Mouse (Mus musculus) cerebellum, postnatal 25 days (tissue): ENCODE measurements around the gene 1110008P14Rik.
A peak's percentile ranks its signal among the peaks of the same experiment; 100 is the strongest.

ENCODE experiments used
- DNase-seq, 2 experiments: peaks; one replicate each; pipeline ENCODE4 v3.0.0; 2021; ENCODE audit warnings: mixed read lengths in 2 of 2

1110008P14Rik gene

GRCm38 (mm10) chr2:32381775-32382223 lies at the start of gene 1110008P14Rik:
Gene 1110008P14Rik (minus strand): TSS chr2:32381938.
- DNase-seq, result peak; percentile 95 to 99

GRCm38 (mm10) chr2:32430701-32431676 lies 49.3 kb upstream of the 1110008P14Rik start:
- peak; percentile 92 to 93 for DNase-seq

- DNase-seq, result no peak
Observed at GRCm38 (mm10) chr2:32429215-32429891, 47.6 kb upstream of the 1110008P14Rik start.

- DNase-seq, result no peak
Observed at GRCm38 (mm10) chr2:32428262-32428722, 46.6 kb upstream of the 1110008P14Rik start.

- DNase-seq, result no peak
Observed at GRCm38 (mm10) chr2:32427720-32428119, 46.0 kb upstream of the 1110008P14Rik start.

GRCm38 (mm10) chr2:32426141-32426540 lies 44.4 kb upstream of the 1110008P14Rik start:
- no peak for DNase-seq

GRCm38 (mm10) chr2:32425568-32425967 lies 43.8 kb upstream of the 1110008P14Rik start:
- DNase-seq, result no peak

GRCm38 (mm10) chr2:32424796-32425195 lies 43.1 kb upstream of the 1110008P14Rik start:
- no peak for DNase-seq

GRCm38 (mm10) chr2:32423481-32424331 lies 42.0 kb upstream of the 1110008P14Rik start:
- peak; percentile 55 to 57 for DNase-seq

GRCm38 (mm10) chr2:32421851-32422251 lies 40.1 kb upstream of the 1110008P14Rik start:
- DNase-seq, result no peak

GRCm38 (mm10) chr2:32420647-32421046 lies 38.9 kb upstream of the 1110008P14Rik start:
- no peak for DNase-seq

GRCm38 (mm10) chr2:32420066-32420608 lies 38.4 kb upstream of the 1110008P14Rik start:
- no peak for DNase-seq

- peak in 1 of 2 experiments; percentile 66 for DNase-seq
Observed at GRCm38 (mm10) chr2:32419359-32419758, 37.6 kb upstream of the 1110008P14Rik start.

GRCm38 (mm10) chr2:32418430-32419151 lies 36.9 kb upstream of the 1110008P14Rik start:
- DNase-seq, result no peak

GRCm38 (mm10) chr2:32417486-32417885 lies 35.7 kb upstream of the 1110008P14Rik start:
- no peak for DNase-seq

- no peak for DNase-seq
Observed at GRCm38 (mm10) chr2:32416556-32416955, 34.8 kb upstream of the 1110008P14Rik start.

- DNase-seq, result no peak
Observed at GRCm38 (mm10) chr2:32415801-32416200, 34.1 kb upstream of the 1110008P14Rik start.

GRCm38 (mm10) chr2:32413936-32414335 lies 32.2 kb upstream of the 1110008P14Rik start:
- DNase-seq, result no peak

GRCm38 (mm10) chr2:32412742-32413531 lies 31.2 kb upstream of the 1110008P14Rik start:
- DNase-seq, result no peak

GRCm38 (mm10) chr2:32411407-32411806 lies 29.7 kb upstream of the 1110008P14Rik start:
- DNase-seq, result no peak
